Mouse (Mus musculus) E14TG2a.4 (cell line): Measurements from ENCODE around the gene Gm10447.

ENCODE experiments used
- H3K27me3 ChIP-seq: 2 replicates; pipeline ENCODE4 v1.6.1; 2014; ENCODE audit warnings: low read length, control low read depth; ENCODE audit not compliant: insufficient read depth
- H3K36me3 ChIP-seq: 2 replicates; pipeline ENCODE4 v1.6.1; 2014; ENCODE audit warnings: low read length, control low read depth; ENCODE audit not compliant: insufficient read depth
- H3K4me1 ChIP-seq: replicated peaks from 2 replicates; pipeline ENCODE4 v1.6.1; 2014; ENCODE audit warnings: low read depth, low read length, control low read depth
- H3K4me3 ChIP-seq: replicated peaks from 2 replicates; pipeline ENCODE4 v1.5.1; 2014; ENCODE audit warnings: mild to moderate bottlenecking, low read length
- H3K9me3 ChIP-seq: 2 replicates; pipeline ENCODE4 v1.6.1; 2014; ENCODE audit warnings: low read length, control low read depth
- CTCF ChIP-seq: conservative IDR thresholded peaks from 2 replicates; pipeline ENCODE4 v1.5.1; 2014; ENCODE audit warnings: low read length
- NANOG ChIP-seq: IDR thresholded peaks from 2 replicates; pipeline ENCODE4 v1.6.1; 2014; ENCODE audit warnings: borderline replicate concordance, low read length, mixed read lengths
- POU5F1 ChIP-seq: IDR thresholded peaks from 2 replicates; pipeline ENCODE4 v1.6.1; 2014; ENCODE audit warnings: low read length, borderline replicate concordance

Gene Gm10447

GRCm38 (mm10) chr11:53456474-53457371 is at the start of gene Gm10447, which contains the start of gene Shroom1:
Gene Gm10447 (minus strand): TSS chr11:53457110.
Gene Shroom1 (plus strand): TSS chr11:53457205.
- Histone ChIP-seq H3K9me3 (no peaks in the 10 kb centered on the region), H3K27me3 (peaks cover 81% of the 10 kb centered on the region), H3K36me3 (no peaks in the 10 kb centered on the region), H3K4me1 (peaks cover 19% of the 10 kb centered on the region), H3K4me3 (peak within 1 kb of the TSS; percentile 76)
- no peak for TF ChIP-seq NANOG
- TF ChIP-seq CTCF = peak; percentile 13; the same call in 1 of the 2 replicates
- TF ChIP-seq POU5F1 = no peak

DNA sequence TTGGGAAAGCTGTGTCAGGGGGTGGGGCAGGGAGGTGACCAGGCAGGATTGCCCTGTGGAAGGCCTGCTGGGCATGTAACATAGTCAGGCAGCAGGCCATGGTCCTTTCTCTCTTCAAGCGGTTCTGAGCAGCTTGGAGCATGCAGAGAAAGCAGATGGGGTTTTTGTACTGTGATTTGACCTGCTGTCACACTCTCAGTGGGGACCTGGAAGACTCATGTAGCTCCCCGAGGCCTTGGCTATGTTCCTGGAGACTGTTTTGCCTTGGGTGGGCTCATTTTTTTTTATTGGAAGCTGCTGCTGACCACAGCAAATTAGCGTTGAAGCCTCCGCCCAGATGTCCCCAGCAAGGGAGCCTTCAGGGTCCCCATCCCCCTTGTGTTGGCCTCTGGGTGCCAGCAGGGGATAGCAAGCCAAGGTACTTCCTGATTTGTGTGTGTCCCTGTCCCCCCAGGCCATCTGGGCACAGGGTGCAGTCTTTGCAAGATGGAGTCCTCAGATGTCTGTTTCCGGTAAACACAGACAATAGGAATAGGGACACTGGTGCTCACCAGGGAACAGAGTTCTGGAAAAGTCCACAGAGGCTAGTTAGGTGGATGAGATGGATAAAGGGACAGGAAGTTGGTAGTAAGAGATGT is 48.2 kb upstream of the Gm10447 start:
- TF ChIP-seq NANOG = no peak
- H3K36me3 ChIP-seq = no peaks in the 10 kb centered on the region
- H3K4me1 ChIP-seq = peaks cover 31% of the 10 kb centered on the region
- no peak overlapping the region for H3K4me3 ChIP-seq
- H3K9me3 ChIP-seq = no peaks in the 10 kb centered on the region
- H3K27me3 ChIP-seq = peaks cover 11% of the 10 kb centered on the region

GRCm38 (mm10) chr11:53504376-53504775 is 47.5 kb upstream of the Gm10447 start:
- no peak for TF ChIP-seq CTCF
- no peak for TF ChIP-seq NANOG
- TF ChIP-seq POU5F1 = no peak
- Histone ChIP-seq H3K36me3 (no peaks in the 10 kb centered on the region), H3K9me3 (no peaks in the 10 kb centered on the region), H3K4me3 (no peak overlapping the region), H3K4me1 (peaks cover 31% of the 10 kb centered on the region), H3K27me3 (peaks cover 18% of the 10 kb centered on the region)

DNA sequence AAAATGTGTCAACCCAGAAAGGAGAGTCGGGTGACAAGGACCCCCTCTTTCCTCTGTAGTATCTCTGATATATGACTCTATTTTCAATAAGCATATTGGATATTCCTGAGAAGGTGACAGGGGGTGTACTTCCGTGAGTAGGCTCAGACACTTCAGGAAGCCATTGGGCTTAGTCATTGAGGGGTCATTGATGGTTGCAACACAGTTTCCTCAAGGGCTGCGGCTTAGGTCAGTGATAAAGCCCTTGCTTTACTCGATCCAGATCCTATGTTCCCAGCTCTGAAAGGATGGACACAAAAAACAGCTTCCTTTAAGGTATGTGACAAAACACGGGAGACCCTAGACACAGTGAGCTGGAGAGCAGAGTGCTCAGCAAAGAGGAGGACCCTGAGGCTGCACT is 46.8 kb upstream of the Gm10447 start:
- Histone ChIP-seq H3K27me3 (peaks cover 21% of the 10 kb centered on the region), H3K9me3 (no peaks in the 10 kb centered on the region), H3K4me3 (no peak overlapping the region), H3K4me1 (peaks cover 25% of the 10 kb centered on the region), H3K36me3 (no peaks in the 10 kb centered on the region)
- TF ChIP-seq CTCF = no peak
- no peak for TF ChIP-seq NANOG
- TF ChIP-seq POU5F1 = no peak

GRCm38 (mm10) chr11:53502039-53502765 is 45.3 kb upstream of the Gm10447 start:
- no peaks in the 10 kb centered on the region for H3K9me3 ChIP-seq
- no peak overlapping the region for H3K4me3 ChIP-seq
- H3K36me3 ChIP-seq = no peaks in the 10 kb centered on the region
- peaks cover 29% of the 10 kb centered on the region for H3K27me3 ChIP-seq
- H3K4me1 ChIP-seq = peaks cover 10% of the 10 kb centered on the region
- TF ChIP-seq POU5F1 (no peak), CTCF (no peak), NANOG (no peak)

DNA sequence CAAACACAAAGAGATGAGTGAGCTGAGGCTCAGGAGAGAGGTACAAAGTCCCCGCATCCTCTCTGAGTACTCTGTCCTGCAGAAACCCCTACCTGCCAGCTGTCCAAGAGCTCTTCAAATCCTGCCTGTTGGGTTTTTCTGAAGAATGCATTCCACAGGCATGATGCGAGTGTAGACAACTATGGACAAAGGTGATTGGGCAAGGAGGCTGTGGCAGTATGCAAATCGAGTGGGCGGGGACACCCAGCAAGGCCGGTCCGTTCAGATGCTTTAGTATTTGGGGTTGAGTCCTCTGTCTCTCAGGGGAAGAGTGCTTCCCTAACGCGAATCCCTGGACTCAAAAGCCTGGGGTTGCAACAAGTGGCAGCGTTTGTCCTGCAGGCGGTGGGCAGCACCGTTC is 43.7 kb upstream of the Gm10447 start:
- peaks cover 8% of the 10 kb centered on the region for H3K4me1 ChIP-seq
- no peaks in the 10 kb centered on the region for H3K9me3 ChIP-seq
- no peak overlapping the region for H3K4me3 ChIP-seq
- H3K27me3 ChIP-seq = peaks cover 35% of the 10 kb centered on the region
- no peaks in the 10 kb centered on the region for H3K36me3 ChIP-seq
- no peak for TF ChIP-seq CTCF
- TF ChIP-seq POU5F1 = no peak
- no peak for TF ChIP-seq NANOG

DNA sequence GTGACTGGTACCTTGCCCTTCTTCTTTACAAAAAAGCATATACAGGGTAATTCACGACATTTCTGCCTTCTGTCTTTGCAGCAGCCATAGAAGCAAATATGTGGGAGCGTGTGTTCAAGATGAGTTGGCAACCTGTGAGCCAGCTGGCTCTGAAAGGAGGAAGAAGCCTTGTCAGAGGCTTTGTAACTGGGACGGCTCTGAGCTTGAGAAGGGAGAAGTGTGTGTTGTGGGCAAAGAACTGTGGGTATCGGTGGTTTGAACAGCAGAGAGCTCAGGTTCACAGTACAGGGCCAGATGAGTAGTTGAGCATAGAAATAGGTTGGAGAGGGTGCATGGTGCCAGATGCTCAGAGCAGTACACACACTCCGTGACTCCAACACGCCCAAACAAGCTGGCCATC is 40.0 kb upstream of the Gm10447 start:
- TF ChIP-seq CTCF = no peak
- TF ChIP-seq NANOG = no peak
- no peak for TF ChIP-seq POU5F1
- H3K36me3 ChIP-seq = no peaks in the 10 kb centered on the region
- no peaks in the 10 kb centered on the region for H3K9me3 ChIP-seq
- H3K4me3 ChIP-seq = no peak overlapping the region
- peaks cover 13% of the 10 kb centered on the region for H3K4me1 ChIP-seq
- peaks cover 37% of the 10 kb centered on the region for H3K27me3 ChIP-seq

DNA sequence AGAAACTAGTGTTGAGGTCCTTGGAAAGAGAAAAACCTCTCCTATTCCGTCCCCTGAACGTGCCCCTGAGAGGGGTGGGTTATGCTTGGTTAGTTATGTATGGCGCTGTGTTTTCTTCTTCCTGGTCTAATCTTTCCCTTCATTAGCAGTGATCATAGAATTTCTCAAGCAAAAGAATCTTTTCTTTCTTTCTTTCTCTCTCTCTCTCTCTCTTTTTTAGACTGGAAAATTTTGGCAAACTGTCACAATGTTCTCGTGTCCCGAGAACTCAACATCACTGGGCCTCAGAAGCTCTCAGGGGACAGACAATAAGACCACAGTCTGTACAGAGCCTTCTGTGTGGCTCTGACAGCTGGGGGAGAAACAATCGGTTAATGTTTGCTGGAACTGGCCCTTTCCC is 38.5 kb upstream of the Gm10447 start:
- Histone ChIP-seq H3K4me1 (peaks cover 8% of the 10 kb centered on the region), H3K36me3 (no peaks in the 10 kb centered on the region), H3K4me3 (no peak overlapping the region), H3K27me3 (peaks cover 29% of the 10 kb centered on the region), H3K9me3 (no peaks in the 10 kb centered on the region)
- TF ChIP-seq POU5F1 (no peak), NANOG (no peak), CTCF (no peak)
